Mouse (Mus musculus): Measurements from ENCODE around the gene Gm10058.
"Not testable (repeated sequence)": the region's sequence is repeated elsewhere in the genome, so short reads cannot be mapped to it uniquely, and the experiment has no call there.

The Gm10058 gene

GRCm38 (mm10) chrX:27946785-27947184, at the start of gene Gm10058:
Gene Gm10058, minus strand, starts transcription at chrX:27946885.
- not testable (repeated sequence) for DNase-seq (ENCODE audit: low read depth, low spot score)
